Mouse (Mus musculus) embryonic facial prominence, embryonic 12.5 days (tissue): ENCODE results near the gene BC107364. TPM values are rescaled to one million over a fixed set of nuclear protein-coding genes. Genes with fewer than 3 reads are reported as not detected.
"Not testable (repeated sequence)": the region's sequence is repeated elsewhere in the genome, so short reads cannot be mapped to it uniquely, and the experiment has no call there.

Source experiments
- ATAC-seq: fragments of 200-750 bp; cut with Nextera tagmentation; 2 replicates; pipeline ENCODE4 v1.8.0; 2017; ENCODE audit not compliant: insufficient number of reproducible peaks, insufficient read depth, low FRiP score, low TSS enrichment
- H3K27ac ChIP-seq: fragments of 300-500 bp; sonication (generic); 2 replicates; pipeline ENCODE4 v1.5.1; 2016; ENCODE audit warnings: mild to moderate bottlenecking
- H3K27me3 ChIP-seq: fragments of 300-500 bp; sonication (generic); 2 replicates; pipeline ENCODE4 v1.6.1; 2016; ENCODE audit warnings: mild to moderate bottlenecking, moderate library complexity
- H3K36me3 ChIP-seq: fragments of 300-500 bp; sonication (generic); 2 replicates; pipeline ENCODE4 v1.6.1; 2016; ENCODE audit warnings: mild to moderate bottlenecking
- H3K4me1 ChIP-seq: fragments of 300-500 bp; sonication (generic); 2 replicates; pipeline ENCODE4 v1.6.1; 2016
- H3K4me2 ChIP-seq: fragments of 300-500 bp; sonication (generic); replicated peaks from 2 replicates; pipeline ENCODE4 v1.6.1; 2016; ENCODE audit warnings: mild to moderate bottlenecking, moderate library complexity
- H3K4me3 ChIP-seq: fragments of 300-500 bp; sonication (generic); 2 replicates; pipeline ENCODE4 v1.5.1; 2016; ENCODE audit warnings: mild to moderate bottlenecking
- H3K9ac ChIP-seq: fragments of 300-500 bp; sonication (generic); 2 replicates; pipeline ENCODE4 v1.6.1; 2016; ENCODE audit warnings: mild to moderate bottlenecking, moderate library complexity
- H3K9me3 ChIP-seq: fragments of 300-500 bp; sonication (generic); 2 replicates; pipeline ENCODE4 v1.6.1; 2016; ENCODE audit warnings: mild to moderate bottlenecking, moderate library complexity
- WGBS: fragments of 180-500 bp; shearing (Covaris S2); methylation state at CpG from one replicate; pipeline ENCODE4 v1.1.7; 2016; 5-methylcytosine and 5-hydroxymethylcytosine counted together
- polyA plus RNA-seq: library from polyadenylated mRNA; unstranded; fragments of >200 nt; fragmentation: Nextera tagmentation; extraction: Ambion mirVana; gene quantifications from 2 replicates; pipeline ENCODE4 v1.2.1, GENCODE M21; 2016

The BC107364 gene
- polyA plus RNA-seq, 1 experiment from 2014 or later: 0.26 TPM

DNA sequence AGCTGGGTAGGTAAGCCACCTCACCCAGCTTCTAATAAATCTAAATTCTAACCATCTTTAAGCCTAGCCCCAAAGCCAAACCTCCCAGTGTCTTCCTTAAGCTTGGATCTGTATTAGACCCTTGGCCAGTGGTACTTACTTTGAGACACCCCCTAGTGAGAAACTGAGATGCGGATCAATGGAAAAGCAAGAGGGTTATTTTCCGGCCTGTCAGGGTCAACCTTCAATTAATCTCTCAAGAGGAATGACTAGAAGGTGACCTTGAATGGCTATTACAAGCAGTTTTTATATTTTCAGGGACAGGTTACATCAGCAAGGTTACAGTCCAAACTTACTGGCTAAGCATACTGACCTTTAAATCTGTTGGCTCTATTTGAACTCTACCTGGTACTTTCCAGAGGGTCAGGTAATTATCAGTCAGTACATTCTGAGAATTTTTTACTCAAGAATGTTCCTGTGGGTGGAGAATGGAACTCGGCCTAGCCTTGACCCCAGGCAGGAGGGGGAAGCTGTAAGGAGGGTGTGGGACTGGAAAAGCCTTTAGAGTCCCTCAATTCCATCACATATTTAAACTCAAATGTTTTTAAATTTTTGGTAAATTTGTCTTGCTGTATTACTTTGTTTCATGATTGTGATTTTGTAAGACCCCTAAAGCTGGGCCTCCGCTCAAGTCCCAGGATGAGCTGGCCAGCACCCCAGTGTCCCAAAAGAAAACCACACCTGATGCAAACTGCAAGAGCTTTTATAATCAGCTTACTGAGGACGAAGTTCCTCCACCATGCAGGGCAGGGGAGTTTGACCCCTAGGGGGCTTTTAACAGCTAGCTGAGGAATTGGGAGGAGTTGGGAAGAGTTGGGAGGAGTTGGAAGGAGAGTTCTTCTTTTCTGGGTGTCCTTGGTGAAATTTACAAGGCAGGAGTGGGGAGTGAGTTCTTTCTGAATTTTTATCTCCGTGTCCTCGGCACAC is 34.0 kb downstream of the BC107364 start:
- no peak overlapping the region for H3K4me2 ChIP-seq
- no peak for ATAC-seq
- no peaks in the 10 kb centered on the region for H3K9me3 ChIP-seq
- no peak overlapping the region for H3K27ac ChIP-seq
- no peak overlapping the region for H3K9ac ChIP-seq
- no peaks in the 10 kb centered on the region for H3K36me3 ChIP-seq
- H3K27me3 ChIP-seq: peaks cover 7% of the 10 kb centered on the region
- no peak overlapping the region for H3K4me3 ChIP-seq
- 75% methylated on average over 7 of the region's 7 CpGs for WGBS
- H3K4me1 ChIP-seq: no peaks in the 10 kb centered on the region

DNA sequence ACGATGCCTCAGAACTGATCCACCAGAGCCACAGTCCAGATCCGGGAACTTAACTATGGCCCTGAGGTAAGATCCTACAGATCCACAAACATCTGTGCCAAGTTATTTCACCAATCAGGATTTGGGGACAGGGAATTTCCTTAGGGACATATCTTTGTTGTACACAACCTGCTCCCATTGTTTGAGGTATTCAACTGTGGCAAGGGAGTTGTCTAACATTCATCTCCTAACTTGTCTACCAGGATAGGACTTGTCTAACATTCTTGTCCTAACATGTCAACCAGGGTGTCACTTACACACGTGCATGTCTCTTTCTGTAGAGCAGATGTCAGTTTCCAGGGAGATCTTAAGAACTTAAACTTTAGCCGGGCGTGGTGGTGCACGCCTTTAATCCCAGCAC is 35.5 kb downstream of the BC107364 start:
- no peak for ATAC-seq
- H3K4me2 ChIP-seq: no peak overlapping the region
- no peaks in the 10 kb centered on the region for H3K4me1 ChIP-seq
- H3K9me3 ChIP-seq: no peaks in the 10 kb centered on the region
- H3K9ac ChIP-seq: no peak overlapping the region
- H3K27ac ChIP-seq: no peak overlapping the region
- 0 out of 2 replicates have a peak, but pooled peaks cover 3% of the 10 kb centered on the region for H3K36me3 ChIP-seq
- WGBS: 91% methylated on average over 6 of the region's 6 CpGs
- H3K27me3 ChIP-seq: no peaks in the 10 kb centered on the region
- H3K4me3 ChIP-seq: no peak overlapping the region

DNA sequence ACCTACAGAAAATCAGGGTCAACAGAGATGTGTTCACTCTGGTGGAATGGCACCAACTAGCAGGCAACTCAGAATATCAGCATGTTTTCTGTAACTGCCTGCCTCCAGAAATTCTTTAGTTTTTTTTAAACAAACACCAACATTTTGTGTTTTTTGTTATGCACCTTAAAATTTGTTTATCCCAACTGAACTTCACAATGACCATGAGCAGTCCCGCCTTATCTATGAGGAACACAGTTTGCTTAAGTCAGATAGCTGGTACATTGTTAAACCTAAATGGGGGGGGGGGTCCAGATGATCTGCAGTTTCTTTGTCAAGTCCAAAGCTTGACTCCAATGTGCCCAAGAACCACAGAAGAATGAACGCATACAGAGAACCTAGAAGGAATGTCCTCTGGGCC is 36.0 kb downstream of the BC107364 start:
- Histone ChIP-seq H3K9me3 (no peaks in the 10 kb centered on the region), H3K4me3 (no peak overlapping the region), H3K36me3 (0 out of 2 replicates have a peak, but pooled peaks cover 3% of the 10 kb centered on the region), H3K27ac (no peak overlapping the region), H3K4me1 (no peaks in the 10 kb centered on the region), H3K4me2 (no peak overlapping the region), H3K9ac (no peak overlapping the region), H3K27me3 (peaks cover under 1% of the 10 kb centered on the region; the same call in 1 of the 2 replicates)
- WGBS: 88% methylated on average over 2 of the region's 2 CpGs
- ATAC-seq: no peak

DNA sequence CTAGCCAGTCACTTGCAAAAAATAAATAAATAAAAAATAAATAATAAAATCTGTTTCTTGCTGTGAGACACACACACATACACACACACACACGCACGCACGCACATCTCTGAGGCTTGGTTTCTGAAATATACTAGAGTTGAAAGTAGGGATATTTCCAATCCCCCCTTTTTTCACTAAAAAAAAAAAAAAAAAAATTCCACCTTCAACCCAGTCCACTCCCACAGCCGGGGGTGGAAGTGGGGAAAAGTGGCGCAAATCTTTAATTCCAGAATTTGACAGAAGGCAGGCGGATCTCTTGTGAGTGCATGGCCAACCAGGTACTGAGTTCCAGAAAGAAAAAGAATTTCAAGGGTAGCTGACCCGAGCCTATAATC is 37.2 kb downstream of the BC107364 start:
- H3K9ac ChIP-seq: 0 out of 2 replicates have a peak overlapping the region, but pooled peaks have one; percentile 93

DNA sequence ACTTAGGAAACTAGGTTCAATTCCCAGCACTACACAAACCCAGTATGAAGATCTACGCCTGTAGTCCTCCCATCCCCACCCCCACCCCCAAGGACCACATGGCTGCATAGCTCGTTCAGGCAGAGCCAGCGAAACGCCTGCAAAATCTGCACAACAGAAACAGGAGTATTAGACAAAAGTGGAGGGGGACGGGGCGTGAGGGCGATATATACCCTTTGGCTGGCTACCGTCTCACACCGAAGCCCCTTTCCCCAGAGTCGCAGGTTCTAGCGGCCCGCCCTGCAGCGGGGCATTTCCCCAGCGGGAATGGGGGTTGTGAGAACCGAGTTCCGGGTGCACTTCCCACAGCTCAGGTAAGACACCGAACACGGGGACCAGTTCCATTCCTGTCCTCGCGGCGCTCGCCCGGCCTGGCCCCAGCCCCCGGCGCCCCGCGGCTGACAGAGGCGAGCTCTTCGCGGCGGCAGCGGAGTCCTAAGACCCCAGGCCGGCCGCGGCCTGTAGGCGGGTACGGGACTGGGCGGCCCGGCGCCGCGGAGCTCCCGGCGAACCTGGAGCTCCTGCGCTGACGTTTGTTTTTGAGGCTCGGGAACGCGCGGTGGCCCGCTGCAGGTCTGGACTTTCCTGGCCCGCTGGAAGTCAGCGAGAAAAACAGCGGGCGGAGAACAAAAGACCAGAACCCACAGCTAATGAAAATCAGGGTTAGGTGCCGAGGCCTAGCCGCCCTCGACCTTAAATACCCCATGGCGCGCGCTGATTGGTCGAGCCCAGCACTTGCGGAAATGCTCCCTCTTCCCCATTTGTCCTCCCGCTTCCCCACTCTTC is 37.8 kb downstream of the BC107364 start:
- Histone ChIP-seq H3K9me3 (no peaks in the 10 kb centered on the region), H3K4me3 (peak overlapping the region; percentile 69), H3K36me3 (0 out of 2 replicates have a peak, but pooled peaks cover 3% of the 10 kb centered on the region), H3K27ac (peak overlapping the region; percentile 93), H3K9ac (peak overlapping the region; percentile 93), H3K4me2 (peak overlapping the region; percentile 79), H3K27me3 (peaks cover 18% of the 10 kb centered on the region), H3K4me1 (no peaks in the 10 kb centered on the region)
- under 1% methylated on average over 64 of the region's 64 CpGs for WGBS
- ATAC-seq: peak; percentile 72; the same call in 1 of the 2 replicates

More for the DNA sequence above, 37.2 kb downstream of the BC107364 start:
- Histone ChIP-seq H3K4me1 (no peaks in the 10 kb centered on the region), H3K4me3 (peak overlapping the region; percentile 69), H3K27me3 (peaks cover 12% of the 10 kb centered on the region), H3K4me2 (peak overlapping the region; percentile 79), H3K9me3 (no peaks in the 10 kb centered on the region), H3K36me3 (0 out of 2 replicates have a peak, but pooled peaks cover 3% of the 10 kb centered on the region), H3K27ac (0 out of 2 replicates have a peak overlapping the region, but pooled peaks have one; percentile 93)
- no peak for ATAC-seq
- WGBS: 31% methylated on average over 7 of the region's 7 CpGs

DNA sequence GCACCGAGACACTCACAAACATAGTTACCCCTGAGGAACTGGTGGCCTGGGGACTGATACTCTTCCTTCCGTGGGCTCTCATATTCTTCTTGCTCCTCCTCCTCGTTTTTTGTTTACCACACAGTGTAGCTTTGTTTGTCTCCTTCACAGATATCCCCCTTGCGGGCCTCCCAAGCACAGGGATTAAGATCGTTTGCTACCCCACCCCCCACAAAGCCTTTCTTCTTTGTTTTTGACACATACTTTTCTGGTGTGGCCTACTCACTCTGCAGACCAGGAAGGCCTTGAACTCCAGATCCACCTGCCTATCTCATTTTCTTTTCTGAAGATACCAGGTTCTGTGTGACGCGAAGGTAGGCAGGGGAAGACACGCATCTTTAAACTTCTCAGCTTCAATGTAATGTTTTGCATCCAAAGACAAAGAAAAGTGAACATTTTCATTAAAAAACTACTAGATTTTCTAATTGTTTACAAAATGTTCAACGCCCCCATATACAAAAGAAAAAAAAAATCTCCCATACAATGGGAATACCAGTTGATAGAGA is 38.5 kb downstream of the BC107364 start:
- H3K4me2 ChIP-seq: peak overlapping the region; percentile 79
- no peak overlapping the region for H3K9ac ChIP-seq
- H3K27me3 ChIP-seq: peaks cover 24% of the 10 kb centered on the region
- WGBS: 47% methylated on average over 9 of the region's 9 CpGs
- no peaks in the 10 kb centered on the region for H3K9me3 ChIP-seq
- ATAC-seq: no peak
- 0 out of 2 replicates have a peak, but pooled peaks cover 3% of the 10 kb centered on the region for H3K36me3 ChIP-seq
- H3K4me1 ChIP-seq: no peaks in the 10 kb centered on the region
- H3K4me3 ChIP-seq: peak overlapping the region; percentile 69
- no peak overlapping the region for H3K27ac ChIP-seq

DNA sequence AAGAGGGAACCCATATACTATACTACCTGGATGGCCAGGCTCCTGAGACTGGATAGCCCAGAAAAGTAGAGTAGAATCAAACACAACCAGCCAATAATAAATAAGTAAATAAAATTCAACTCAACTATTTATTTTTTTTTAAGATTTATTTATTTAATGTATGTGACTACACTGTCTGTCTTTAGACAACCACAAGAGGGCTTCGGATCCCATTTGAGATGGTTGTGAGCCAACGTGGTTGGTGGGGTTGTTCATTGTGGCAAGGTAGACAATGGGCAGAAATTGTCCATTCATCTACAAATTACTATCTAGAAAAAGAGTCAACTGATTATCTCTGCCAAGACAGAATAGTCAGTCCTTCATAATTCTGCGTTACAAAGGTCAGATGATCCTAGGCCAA is 40.3 kb downstream of the BC107364 start:
- Histone ChIP-seq H3K9ac (no peak overlapping the region), H3K27me3 (peaks cover 33% of the 10 kb centered on the region), H3K4me2 (no peak overlapping the region), H3K4me3 (no peak overlapping the region), H3K4me1 (no peaks in the 10 kb centered on the region), H3K36me3 (0 out of 2 replicates have a peak, but pooled peaks cover 3% of the 10 kb centered on the region), H3K9me3 (no peaks in the 10 kb centered on the region), H3K27ac (no peak overlapping the region)
- no peak for ATAC-seq
- 78% methylated on average over 3 of the region's 3 CpGs for WGBS

DNA sequence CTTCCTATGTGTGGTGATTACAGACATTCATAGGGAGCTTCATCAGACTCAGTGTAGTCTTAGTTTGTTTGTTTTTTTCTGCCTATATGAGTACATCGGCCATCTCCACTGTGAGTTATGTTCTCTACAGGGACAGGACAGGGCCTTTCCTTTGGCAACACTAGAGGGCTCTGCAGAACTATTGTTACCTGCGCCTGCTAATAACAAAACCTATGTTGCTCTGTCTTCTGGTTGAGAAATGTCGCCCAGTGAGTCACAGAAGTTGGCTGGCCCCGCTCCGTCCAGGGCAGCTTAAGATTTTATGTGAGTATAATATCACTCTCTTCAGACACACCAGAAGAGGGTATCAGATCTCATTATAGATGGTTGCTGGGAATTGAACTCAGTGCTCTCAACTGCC is 41.1 kb downstream of the BC107364 start:
- H3K9me3 ChIP-seq: no peaks in the 10 kb centered on the region
- 0 out of 2 replicates have a peak, but pooled peaks cover 3% of the 10 kb centered on the region for H3K36me3 ChIP-seq
- H3K4me1 ChIP-seq: no peaks in the 10 kb centered on the region
- H3K4me3 ChIP-seq: no peak overlapping the region
- no peak for ATAC-seq
- H3K27ac ChIP-seq: no peak overlapping the region
- H3K4me2 ChIP-seq: no peak overlapping the region
- H3K27me3 ChIP-seq: peaks cover 40% of the 10 kb centered on the region
- H3K9ac ChIP-seq: no peak overlapping the region
- 86% methylated on average over 5 of the region's 5 CpGs for WGBS

DNA sequence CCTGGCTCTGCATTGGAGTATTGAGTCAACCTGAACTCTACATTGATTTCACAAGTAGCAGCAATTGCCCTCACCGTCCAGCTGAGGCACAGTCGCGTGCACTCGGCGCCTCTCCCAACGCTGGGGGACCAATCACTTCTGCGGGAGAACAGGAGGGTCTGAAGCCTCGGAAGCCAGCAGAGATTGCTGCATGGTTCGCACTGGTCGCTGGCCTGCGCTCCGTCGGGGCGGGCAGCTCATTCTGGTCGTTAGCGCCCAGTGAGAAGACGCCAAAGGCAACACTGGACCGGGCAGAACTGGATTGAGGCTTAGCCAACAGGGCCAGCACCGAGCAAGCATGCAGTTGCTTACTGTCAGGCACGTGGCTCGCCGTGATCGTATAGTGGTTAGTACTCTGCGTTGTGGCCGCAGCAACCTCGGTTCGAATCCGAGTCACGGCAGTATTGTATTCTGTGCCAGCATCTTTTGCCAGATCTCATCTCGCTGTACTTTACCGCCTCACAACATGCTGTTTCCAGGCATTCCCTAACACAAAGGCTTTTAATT is 42.3 kb downstream of the BC107364 start:
- 0 out of 2 replicates have a peak, but pooled peaks cover 3% of the 10 kb centered on the region for H3K36me3 ChIP-seq
- H3K27ac ChIP-seq: no peak overlapping the region
- ATAC-seq: no peak
- no peaks in the 10 kb centered on the region for H3K9me3 ChIP-seq
- no peaks in the 10 kb centered on the region for H3K4me1 ChIP-seq
- peak overlapping the region; percentile 21; the same call in 1 of the 2 replicates for H3K4me3 ChIP-seq
- WGBS: 2% methylated on average over 31 of the region's 31 CpGs
- H3K27me3 ChIP-seq: peaks cover 50% of the 10 kb centered on the region
- no peak overlapping the region for H3K9ac ChIP-seq
- H3K4me2 ChIP-seq: peak overlapping the region; percentile 20; the same call in 1 of the 2 replicates

DNA sequence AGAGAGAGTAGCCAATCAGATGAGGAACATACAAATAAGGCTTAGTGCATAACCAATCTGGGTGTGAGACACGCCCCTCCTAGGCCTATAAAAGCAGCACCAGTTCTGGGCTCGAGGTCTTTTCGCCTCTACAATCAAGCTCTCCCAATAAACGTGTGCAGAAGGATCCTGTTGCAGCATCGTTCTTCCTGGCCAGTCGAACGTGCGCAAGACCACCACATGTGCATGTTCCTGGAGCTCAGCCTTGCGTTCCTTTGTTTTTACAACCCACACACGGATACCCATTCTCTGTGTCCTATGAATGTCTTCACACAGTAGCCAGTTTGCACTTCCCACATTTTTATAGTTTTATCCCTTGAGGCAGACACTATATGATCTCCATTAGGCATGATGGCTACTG is 44.0 kb downstream of the BC107364 start:
- not testable (repeated sequence) for H3K4me2 ChIP-seq, ATAC-seq, H3K9me3 ChIP-seq, H3K4me3 ChIP-seq, H3K27ac ChIP-seq, H3K36me3 ChIP-seq, H3K4me1 ChIP-seq, H3K9ac ChIP-seq
- peaks cover 67% of the 10 kb centered on the region for H3K27me3 ChIP-seq
- 90% methylated on average over 10 of the region's 10 CpGs for WGBS
